ENCODE assay signal across 17 mouse cellular contexts in genomic region chr4:65548561-65548960, GRCm38 (mm10). TPM values are rescaled to one million over a fixed set of nuclear protein-coding genes. Genes with fewer than 3 reads are reported as not detected.
A peak's percentile ranks its signal among the peaks of the same experiment; 100 is the strongest.
DNase-seq lines count a peak whose midpoint lies in the region; ATAC-seq and TF ChIP-seq lines count a peak whose summit lies in the region.
"Had no signal": no experiment of that assay in that cellular context is flagged by ENCODE, and none has a peak within 500 bp of the region (broad histone marks: within the 10 kb centered on the region; RNA-seq: fewer than 3 reads in every experiment).

No protein-coding gene starts in this region.

- no peaks in the 10 kb centered on the region for H3K9me3 ChIP-seq in heart, embryonic 12.5 days (replicated peaks)
- H3K9me3 ChIP-seq in lung, postnatal 0 days (ENCODE audit: low read length) = no peaks in the 10 kb centered on the region
- H3K9me3 ChIP-seq: embryonic facial prominence, embryonic 12.5 days; heart, embryonic 15.5 days had no signal

- TF ChIP-seq CTCF in lung, postnatal 0 days (IDR thresholded peaks at IDR 0.05) = no peak

- WGBS in heart, embryonic 12.5 days = 49% methylated on average over 6 of the region's 6 CpGs
- WGBS in lung, postnatal 0 days = 45% methylated on average over 6 of the region's 6 CpGs

- ATAC-seq in heart, embryonic 12.5 days (ENCODE audit: insufficient number of reproducible peaks, low FRiP score) = no peak
- ATAC-seq in lung, postnatal 0 days = peak; percentile 82
- ATAC-seq: forebrain, embryonic 14.5 days; inflammation-experienced regulatory T-cells, adult 6 months had no signal

- no peaks in the 10 kb centered on the region for H3K36me3 ChIP-seq in heart, embryonic 12.5 days
- H3K36me3 ChIP-seq in lung, postnatal 0 days (ENCODE audit: insufficient read depth, low read length) = no peaks in the 10 kb centered on the region
- H3K36me3 ChIP-seq: embryonic facial prominence, embryonic 12.5 days; heart, embryonic 15.5 days had no signal

- 0 out of 2 replicates have a peak, but pooled peaks cover 2% of the 10 kb centered on the region for H3K4me1 ChIP-seq in heart, embryonic 12.5 days (replicated peaks)
- no peaks in the 10 kb centered on the region for H3K4me1 ChIP-seq in lung, postnatal 0 days (ENCODE audit: insufficient read depth, low read depth, low read length)
- H3K4me1 ChIP-seq: embryonic facial prominence, embryonic 12.5 days; heart, embryonic 15.5 days had no signal

- no peaks in the 10 kb centered on the region for H3K27me3 ChIP-seq in heart, embryonic 12.5 days (replicated peaks)
- no peaks in the 10 kb centered on the region for H3K27me3 ChIP-seq in lung, postnatal 0 days (replicated peaks; ENCODE audit: insufficient read depth, low read length)
- H3K27me3 ChIP-seq: embryonic facial prominence, embryonic 12.5 days; heart, embryonic 15.5 days had no signal

- H3K9ac ChIP-seq in heart, embryonic 12.5 days = no peak overlapping the region
- H3K9ac ChIP-seq in lung, postnatal 0 days (replicated peaks; ENCODE audit: low read depth) = no peak overlapping the region
- H3K9ac ChIP-seq: embryonic facial prominence, embryonic 12.5 days; heart, embryonic 15.5 days had no signal

- no peak overlapping the region for H3K4me2 ChIP-seq in heart, embryonic 12.5 days
- H3K4me2 ChIP-seq in lung, postnatal 0 days (replicated peaks; ENCODE audit: low read depth, low read length) = no peak overlapping the region
- H3K4me2 ChIP-seq: embryonic facial prominence, embryonic 12.5 days; heart, embryonic 15.5 days; liver, embryonic 11.5 days; midbrain, embryonic 11.5 days had no signal

- no peak for TF ChIP-seq EP300 in lung, postnatal 0 days (IDR thresholded peaks at IDR 0.05)

- DNase-seq in heart, adult 18-20 months = peak; percentile 76 to 85
- peak; percentile 20 for DNase-seq in adrenal gland, postnatal 14 days
- peak; percentile 19 to 23 for DNase-seq in gastrocnemius, postnatal 4 days (ENCODE audit: low spot score in 2 of 2)
- peak; percentile 43 for DNase-seq in lung, postnatal 0 days (ENCODE audit: low spot score)
- DNase-seq in layer of hippocampus, adult 9-10 months (ENCODE audit: low spot score) = no peak
- no peak for DNase-seq in embryo, embryonic 10 days (ENCODE audit: low spot score)
- DNase-seq in kidney, adult 9 months = no peak
- DNase-seq: cerebellum, adult 18-20 months; right cerebral cortex, adult 18-20 months; thymus, postnatal 4 days had no signal

- H3K27ac ChIP-seq in heart, embryonic 12.5 days (ENCODE audit: poor library complexity, severe bottlenecking) = no peak overlapping the region
- no peak overlapping the region for H3K27ac ChIP-seq in lung, postnatal 0 days (ENCODE audit: low read length)
- H3K27ac ChIP-seq: embryonic facial prominence, embryonic 12.5 days; heart, embryonic 15.5 days had no signal

- H3K4me3 ChIP-seq in heart, embryonic 12.5 days = no peak overlapping the region
- H3K4me3 ChIP-seq in lung, postnatal 0 days (ENCODE audit: low read depth, low read length) = no peak overlapping the region
- H3K4me3 ChIP-seq: embryonic facial prominence, embryonic 12.5 days; heart, embryonic 15.5 days had no signal

RNA-seq across cellular contexts. Expression of gene Trim32, which starts 56.2 kb away (rescaled TPM):
- total RNA-seq in heart, adult 18-20 months (2021) = 10 to 100 TPM; 15.0 to 16.9 TPM
- polyA plus RNA-seq in heart, embryonic 12.5 days (2016; fragmentation: Nextera tagmentation; extraction: Ambion mirVana) = 37.3 and 39.5 TPM in 2 replicates
- 21.4 and 25.5 TPM in 2 replicates for total RNA-seq in adrenal gland, postnatal 14 days (2021)
- total RNA-seq in gastrocnemius, postnatal 4 days (2021) = 10 to 100 TPM; 17.4 to 18.5 TPM
- 11.9 and 12.9 TPM in 2 replicates for polyA plus RNA-seq in lung, postnatal 0 days (2015; fragmentation: Nextera tagmentation; extraction: Ambion mirVana)

Comparison
In these comparisons a context has a peak if more than half of its experiments do, and no peak if none do; other contexts are left out.
1. DNase-seq: peak in heart, adult 18-20 months (2 of 2), adrenal gland, postnatal 14 days (single experiment), gastrocnemius, postnatal 4 days (2 of 2) and lung, postnatal 0 days (single experiment); none in layer of hippocampus, adult 9-10 months (single experiment), embryo, embryonic 10 days (single experiment) and kidney, adult 9 months (single experiment).